Mouse (Mus musculus): ENCODE results near the gene Olfr1495. TPM values are rescaled to one million over a fixed set of nuclear protein-coding genes. Genes with fewer than 3 reads are reported as not detected.
"Not testable (repeated sequence)": the region's sequence is repeated elsewhere in the genome, so short reads cannot be mapped to it uniquely, and the experiment has no call there.

The Olfr1495 gene
- polyA plus RNA-seq, 2 experiments = not detected

DNA sequence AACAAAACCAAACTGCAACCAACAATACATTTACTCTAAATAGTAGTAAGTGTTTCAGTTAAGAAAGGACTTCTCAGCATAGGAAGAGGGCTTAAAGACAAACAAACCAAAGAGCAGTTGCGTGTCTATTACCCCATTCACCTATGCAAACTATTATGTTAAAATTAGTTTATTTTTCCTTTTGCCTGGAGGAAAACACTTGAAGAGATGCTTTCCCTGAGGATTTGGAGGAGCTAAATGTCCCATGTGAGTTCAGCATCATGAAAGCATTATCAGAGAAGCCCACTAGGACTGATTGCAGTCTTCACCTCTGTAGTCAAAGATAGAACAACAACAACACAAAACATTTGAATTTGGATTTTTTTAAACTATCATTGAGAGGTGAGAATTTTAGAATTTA lies 13.2 kb downstream of the Olfr1495 start, which contains the start of gene Olfr1496:
Olfr1496 (plus strand) TSS at position 301 of the 400 bp plus-strand sequence.
- Histone ChIP-seq H3K27me3 (ENCODE audit: control insufficient read depth, insufficient read depth, low read length) (no peaks in the 10 kb centered on the region), H3K4me1 (replicated peaks; ENCODE audit: control insufficient read depth in 2 of 2, insufficient read depth in 2 of 2, low read length in 1 of 2) (no peaks in the 10 kb centered on the region), H3K36me3 (replicated peaks; ENCODE audit: control insufficient read depth, insufficient read depth, low read depth) (no peaks in the 10 kb centered on the region), H3K27ac (no peak within 1 kb of the TSS), H3K9ac (replicated peaks) (no peak within 1 kb of the TSS), H3K4me3 (ENCODE audit: insufficient read depth in 1 of 2, low read depth in 2 of 2, low read length in 2 of 2) (no peak within 1 kb of the TSS), H3K9me3 (ENCODE audit: control insufficient read depth, low read length) (no peaks in the 10 kb centered on the region), H3K4me2 (ENCODE audit: low read depth) (no peak within 1 kb of the TSS)
- ATAC-seq (ENCODE audit: insufficient read depth) = no peak
- 50% methylated on average over 1 of the region's 1 CpGs for WGBS (ENCODE audit: insufficient replicate concordance)
- TF ChIP-seq EP300 (IDR thresholded peaks at IDR 0.05; ENCODE audit: low read depth) = no peak
- TF ChIP-seq CTCF (IDR thresholded peaks at IDR 0.05; ENCODE audit: low read depth) = no peak
- no peak for DNase-seq (ENCODE audit: low read depth in 3 of 3, low spot score in 3 of 3)

DNA sequence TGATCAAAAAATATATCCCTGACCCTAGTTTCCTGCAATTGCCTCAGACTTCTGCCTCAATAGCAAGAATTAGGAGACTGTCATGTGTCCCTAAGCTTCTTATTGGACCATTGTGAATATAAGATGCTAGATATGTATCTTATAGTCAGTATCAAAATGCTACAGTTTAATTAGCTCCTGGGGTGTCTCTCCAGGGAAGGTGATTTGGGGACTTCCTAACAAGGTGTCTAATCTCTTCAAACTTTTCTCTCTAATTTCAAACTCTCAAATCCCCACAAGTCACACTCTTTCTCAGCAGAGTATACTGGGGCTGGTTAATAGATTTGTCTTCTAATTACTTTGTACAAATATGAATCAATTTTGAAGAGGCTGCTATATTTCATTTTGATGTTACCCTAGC lies 33.7 kb downstream of the Olfr1495 start, which contains the start of gene Olfr1497:
Olfr1497 (minus strand) TSS at position 101 of the 400 bp plus-strand sequence.
- no peak within 1 kb of the TSS for H3K27ac ChIP-seq
- no peaks in the 10 kb centered on the region for H3K27me3 ChIP-seq (ENCODE audit: control insufficient read depth, insufficient read depth, low read length)
- no peak within 1 kb of the TSS for H3K9ac ChIP-seq (replicated peaks)
- H3K4me1 ChIP-seq (replicated peaks; ENCODE audit: control insufficient read depth in 2 of 2, insufficient read depth in 2 of 2, low read length in 1 of 2) = no peaks in the 10 kb centered on the region
- no peaks in the 10 kb centered on the region for H3K9me3 ChIP-seq (ENCODE audit: control insufficient read depth, low read length)
- no peak within 1 kb of the TSS for H3K4me3 ChIP-seq (ENCODE audit: insufficient read depth in 1 of 2, low read depth in 2 of 2, low read length in 2 of 2)
- no peak within 1 kb of the TSS for H3K4me2 ChIP-seq (ENCODE audit: low read depth)
- ATAC-seq (ENCODE audit: insufficient read depth) (no peak), DNase-seq (ENCODE audit: low read depth in 3 of 3, low spot score in 3 of 3) (no peak)
- no peak for TF ChIP-seq EP300 (IDR thresholded peaks at IDR 0.05; ENCODE audit: low read depth)
- no peak for TF ChIP-seq CTCF (IDR thresholded peaks at IDR 0.05; ENCODE audit: low read depth)
- H3K36me3 ChIP-seq (replicated peaks; ENCODE audit: control insufficient read depth, insufficient read depth, low read depth) = no peaks in the 10 kb centered on the region

DNA sequence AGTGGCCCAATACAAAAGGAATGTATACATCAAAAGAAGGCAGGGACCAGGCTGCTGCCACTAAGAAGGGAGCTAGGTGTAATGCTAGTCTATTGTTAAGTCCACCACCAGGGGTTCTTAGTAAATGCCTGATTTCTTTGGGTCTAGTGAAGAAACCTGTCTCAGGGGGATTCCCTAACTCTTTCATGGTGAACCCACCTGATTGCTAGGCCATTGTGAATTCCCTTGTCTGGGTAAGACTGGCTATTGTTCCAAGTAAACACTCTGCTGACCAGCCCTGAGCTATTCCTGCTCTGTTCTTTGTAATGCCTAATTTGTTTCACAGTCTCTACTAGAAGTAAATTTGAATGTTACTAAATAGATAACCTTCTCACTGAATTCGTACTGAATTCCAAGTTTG lies 41.1 kb downstream of the Olfr1495 start:
- H3K4me2 ChIP-seq (ENCODE audit: low read depth); H3K4me3 ChIP-seq (ENCODE audit: insufficient read depth in 1 of 2, low read depth in 2 of 2, low read length in 2 of 2); H3K27ac ChIP-seq; DNase-seq (ENCODE audit: low read depth in 3 of 3, low spot score in 3 of 3); H3K27me3 ChIP-seq (ENCODE audit: control insufficient read depth, insufficient read depth, low read length); ATAC-seq (ENCODE audit: insufficient read depth); H3K9me3 ChIP-seq (ENCODE audit: control insufficient read depth, low read length); H3K36me3 ChIP-seq (replicated peaks; ENCODE audit: control insufficient read depth, insufficient read depth, low read depth); H3K9ac ChIP-seq (replicated peaks); H3K4me1 ChIP-seq (replicated peaks; ENCODE audit: control insufficient read depth in 2 of 2, insufficient read depth in 2 of 2, low read length in 1 of 2): not testable (repeated sequence)
- 26% methylated on average over 1 of the region's 1 CpGs for WGBS (ENCODE audit: insufficient replicate concordance)

DNA sequence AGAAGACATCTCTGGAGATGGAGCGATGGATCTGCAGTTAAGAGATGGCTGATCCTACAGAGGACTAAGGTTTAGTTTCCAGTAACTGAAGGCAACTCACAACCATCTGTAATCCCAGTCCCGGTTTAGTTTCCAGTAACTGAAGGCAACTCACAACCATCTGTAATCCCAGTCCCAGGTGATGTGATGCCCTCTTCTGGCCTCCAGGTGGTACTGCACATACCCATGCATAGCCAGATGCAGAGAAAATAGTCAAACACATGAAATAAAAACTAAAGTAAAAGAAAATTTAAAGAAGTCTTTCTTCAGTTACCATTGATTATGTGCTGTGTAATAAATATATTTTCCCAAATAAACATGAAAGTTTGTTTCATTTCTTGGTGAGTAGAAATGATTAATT lies 48.4 kb downstream of the Olfr1495 start:
- no peak for TF ChIP-seq EP300 (IDR thresholded peaks at IDR 0.05; ENCODE audit: low read depth)
- peak; percentile 43 for TF ChIP-seq CTCF (IDR thresholded peaks at IDR 0.05; ENCODE audit: low read depth)
- no peak for DNase-seq (ENCODE audit: low read depth in 3 of 3, low spot score in 3 of 3)
- Histone ChIP-seq H3K27ac (no peak overlapping the region), H3K4me1 (replicated peaks; ENCODE audit: control insufficient read depth in 2 of 2, insufficient read depth in 2 of 2, low read length in 1 of 2) (no peaks in the 10 kb centered on the region), H3K9ac (replicated peaks) (no peak overlapping the region), H3K9me3 (ENCODE audit: control insufficient read depth, low read length) (no peaks in the 10 kb centered on the region), H3K36me3 (replicated peaks; ENCODE audit: control insufficient read depth, insufficient read depth, low read depth) (no peaks in the 10 kb centered on the region), H3K4me2 (ENCODE audit: low read depth) (no peak overlapping the region), H3K27me3 (ENCODE audit: control insufficient read depth, insufficient read depth, low read length) (no peaks in the 10 kb centered on the region), H3K4me3 (ENCODE audit: insufficient read depth in 1 of 2, low read depth in 2 of 2, low read length in 2 of 2) (no peak overlapping the region)
- 45% methylated on average over 2 of the region's 2 CpGs for WGBS (ENCODE audit: insufficient replicate concordance)
- no peak for ATAC-seq (ENCODE audit: insufficient read depth)

DNA sequence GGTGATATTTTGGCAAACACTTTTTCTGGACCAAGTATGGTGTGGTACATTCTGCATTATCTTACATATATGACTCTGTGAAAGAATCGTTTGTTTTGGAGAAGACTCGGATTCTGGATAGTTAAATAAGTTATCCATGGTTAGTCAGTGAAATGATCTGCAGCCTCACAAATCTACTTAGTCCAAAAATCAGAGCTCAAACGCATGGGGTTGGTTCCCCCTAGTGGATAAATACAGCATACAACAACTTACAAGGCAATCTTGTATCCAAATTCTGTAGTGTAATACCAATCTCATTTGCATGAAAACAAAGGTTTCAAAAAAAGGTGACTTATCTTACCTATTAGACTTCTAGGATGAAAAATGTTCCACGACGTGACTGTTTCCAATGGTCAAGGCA lies 54.4 kb downstream of the Olfr1495 start:
- Histone ChIP-seq H3K27ac (no peak overlapping the region), H3K4me2 (ENCODE audit: low read depth) (no peak overlapping the region), H3K4me3 (ENCODE audit: insufficient read depth in 1 of 2, low read depth in 2 of 2, low read length in 2 of 2) (no peak overlapping the region), H3K9ac (replicated peaks) (no peak overlapping the region), H3K27me3 (ENCODE audit: control insufficient read depth, insufficient read depth, low read length) (no peaks in the 10 kb centered on the region), H3K9me3 (ENCODE audit: control insufficient read depth, low read length) (no peaks in the 10 kb centered on the region), H3K36me3 (replicated peaks; ENCODE audit: control insufficient read depth, insufficient read depth, low read depth) (no peaks in the 10 kb centered on the region), H3K4me1 (replicated peaks; ENCODE audit: control insufficient read depth in 2 of 2, insufficient read depth in 2 of 2, low read length in 1 of 2) (no peaks in the 10 kb centered on the region)
- ATAC-seq (ENCODE audit: insufficient read depth) (no peak), DNase-seq (ENCODE audit: low read depth in 3 of 3, low spot score in 3 of 3) (no peak)
- TF ChIP-seq EP300 (IDR thresholded peaks at IDR 0.05; ENCODE audit: low read depth) = no peak
- TF ChIP-seq CTCF (IDR thresholded peaks at IDR 0.05; ENCODE audit: low read depth) = peak; percentile 14; the same call in 1 of the 2 replicates
- 24% methylated on average over 5 of the region's 5 CpGs for WGBS (ENCODE audit: insufficient replicate concordance)

DNA sequence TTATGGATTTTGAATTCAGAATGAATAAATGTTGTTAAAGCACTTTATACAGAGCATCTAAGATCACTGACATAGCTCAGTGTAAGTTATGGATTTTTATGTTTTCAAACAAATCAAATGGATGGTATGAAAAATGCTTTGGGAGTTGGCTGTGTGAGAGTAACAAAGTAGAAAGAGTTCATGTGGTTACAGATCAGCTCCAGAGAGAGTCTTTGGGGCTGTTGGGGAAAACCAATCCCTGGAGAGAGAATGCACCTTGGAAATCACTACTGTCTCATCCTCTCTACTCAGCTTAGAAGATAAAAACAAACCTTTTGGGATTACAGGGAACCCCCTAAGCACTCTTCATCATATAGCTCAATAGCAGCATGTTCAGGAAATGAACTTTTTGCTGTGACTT lies 54.9 kb downstream of the Olfr1495 start, which contains the start of gene Olfr1499:
Olfr1499 (minus strand) TSS at position 101 of the 400 bp plus-strand sequence.
- TF ChIP-seq EP300 (IDR thresholded peaks at IDR 0.05; ENCODE audit: low read depth) = no peak
- TF ChIP-seq CTCF (IDR thresholded peaks at IDR 0.05; ENCODE audit: low read depth) = no peak
- DNase-seq (ENCODE audit: low read depth in 3 of 3, low spot score in 3 of 3) (no peak), ATAC-seq (ENCODE audit: insufficient read depth) (no peak)
- Histone ChIP-seq H3K27ac (no peak within 1 kb of the TSS), H3K27me3 (ENCODE audit: control insufficient read depth, insufficient read depth, low read length) (no peaks in the 10 kb centered on the region), H3K36me3 (replicated peaks; ENCODE audit: control insufficient read depth, insufficient read depth, low read depth) (no peaks in the 10 kb centered on the region), H3K4me3 (ENCODE audit: insufficient read depth in 1 of 2, low read depth in 2 of 2, low read length in 2 of 2) (no peak within 1 kb of the TSS), H3K9ac (replicated peaks) (no peak within 1 kb of the TSS), H3K9me3 (ENCODE audit: control insufficient read depth, low read length) (no peaks in the 10 kb centered on the region), H3K4me1 (replicated peaks; ENCODE audit: control insufficient read depth in 2 of 2, insufficient read depth in 2 of 2, low read length in 1 of 2) (no peaks in the 10 kb centered on the region), H3K4me2 (ENCODE audit: low read depth) (no peak within 1 kb of the TSS)

Other genes with a start within 250 kb of the Olfr1495 start
- gene Olfr1480, start 236.7 kb upstream of the Olfr1495 start, polyA plus RNA-seq (2012; rRNA removed) = not detected in 2 replicates
- not detected in 2 replicates for gene Olfr1480, start 236.7 kb upstream of the Olfr1495 start, polyA plus RNA-seq (2014; fragmentation: Nextera tagmentation; extraction: Ambion mirVana)
- gene Olfr1484, start 181.1 kb upstream of the Olfr1495 start, polyA plus RNA-seq (2012; rRNA removed) = not detected in 2 replicates
- gene Olfr1484, start 181.1 kb upstream of the Olfr1495 start, polyA plus RNA-seq (2014; fragmentation: Nextera tagmentation; extraction: Ambion mirVana) = not detected in 2 replicates
- gene Olfr1487, start 147.2 kb upstream of the Olfr1495 start, polyA plus RNA-seq (2012; rRNA removed) = not detected in 2 replicates
- not detected in 2 replicates for gene Olfr1487, start 147.2 kb upstream of the Olfr1495 start, polyA plus RNA-seq (2014; fragmentation: Nextera tagmentation; extraction: Ambion mirVana)
- gene Olfr1489, start 133.0 kb upstream of the Olfr1495 start, polyA plus RNA-seq (2012; rRNA removed) = not detected in 2 replicates
- gene Olfr1489, start 133.0 kb upstream of the Olfr1495 start, polyA plus RNA-seq (2014; fragmentation: Nextera tagmentation; extraction: Ambion mirVana) = not detected in 2 replicates
- gene Olfr1490, start 113.5 kb upstream of the Olfr1495 start, polyA plus RNA-seq (2012; rRNA removed) = not detected in 2 replicates
- gene Olfr1490, start 113.5 kb upstream of the Olfr1495 start, polyA plus RNA-seq (2014; fragmentation: Nextera tagmentation; extraction: Ambion mirVana) = not detected in 2 replicates
- gene Olfr1491, start 67.3 kb upstream of the Olfr1495 start, polyA plus RNA-seq (2012; rRNA removed) = not detected in 2 replicates
- gene Olfr1491, start 67.3 kb upstream of the Olfr1495 start, polyA plus RNA-seq (2014; fragmentation: Nextera tagmentation; extraction: Ambion mirVana) = not detected in 2 replicates
- gene Olfr1493-ps1, start 41.3 kb upstream of the Olfr1495 start, polyA plus RNA-seq (2012; rRNA removed) = not detected in 2 replicates
- not detected in 2 replicates for gene Olfr1493-ps1, start 41.3 kb upstream of the Olfr1495 start, polyA plus RNA-seq (2014; fragmentation: Nextera tagmentation; extraction: Ambion mirVana)
- not detected in 2 replicates for gene Olfr1494, start 24.9 kb upstream of the Olfr1495 start, polyA plus RNA-seq (2012; rRNA removed)
- not detected in 2 replicates for gene Olfr1494, start 24.9 kb upstream of the Olfr1495 start, polyA plus RNA-seq (2014; fragmentation: Nextera tagmentation; extraction: Ambion mirVana)
- not detected in 2 replicates for gene Olfr1496, start 13.3 kb downstream of the Olfr1495 start, polyA plus RNA-seq (2012; rRNA removed)
- not detected in 2 replicates for gene Olfr1496, start 13.3 kb downstream of the Olfr1495 start, polyA plus RNA-seq (2014; fragmentation: Nextera tagmentation; extraction: Ambion mirVana)
- gene Olfr1497, start 33.6 kb downstream of the Olfr1495 start, polyA plus RNA-seq (2012; rRNA removed) = not detected in 2 replicates
- gene Olfr1497, start 33.6 kb downstream of the Olfr1495 start, polyA plus RNA-seq (2014; fragmentation: Nextera tagmentation; extraction: Ambion mirVana) = not detected in 2 replicates
- gene Olfr1499, start 54.8 kb downstream of the Olfr1495 start, polyA plus RNA-seq (2012; rRNA removed) = not detected in 2 replicates
- not detected in 2 replicates for gene Olfr1499, start 54.8 kb downstream of the Olfr1495 start, polyA plus RNA-seq (2014; fragmentation: Nextera tagmentation; extraction: Ambion mirVana)
- not detected in 2 replicates for gene Olfr1500, start 65.9 kb downstream of the Olfr1495 start, polyA plus RNA-seq (2012; rRNA removed)
- gene Olfr1500, start 65.9 kb downstream of the Olfr1495 start, polyA plus RNA-seq (2014; fragmentation: Nextera tagmentation; extraction: Ambion mirVana) = not detected in 2 replicates
- gene Olfr1501, start 86.1 kb downstream of the Olfr1495 start, polyA plus RNA-seq (2012; rRNA removed) = not detected in 2 replicates
- not detected in 2 replicates for gene Olfr1501, start 86.1 kb downstream of the Olfr1495 start, polyA plus RNA-seq (2014; fragmentation: Nextera tagmentation; extraction: Ambion mirVana)
- not detected in 2 replicates for gene Olfr1502, start 97.2 kb downstream of the Olfr1495 start, polyA plus RNA-seq (2012; rRNA removed)
- gene Olfr1502, start 97.2 kb downstream of the Olfr1495 start, polyA plus RNA-seq (2014; fragmentation: Nextera tagmentation; extraction: Ambion mirVana) = not detected in 2 replicates
- gene Olfr1504, start 133.3 kb downstream of the Olfr1495 start, polyA plus RNA-seq (2012; rRNA removed) = not detected in 2 replicates
- gene Olfr1504, start 133.3 kb downstream of the Olfr1495 start, polyA plus RNA-seq (2014; fragmentation: Nextera tagmentation; extraction: Ambion mirVana) = not detected in 2 replicates
- gene Olfr1505, start 148.9 kb downstream of the Olfr1495 start, polyA plus RNA-seq (2012; rRNA removed) = not detected in 2 replicates
- not detected in 2 replicates for gene Olfr1505, start 148.9 kb downstream of the Olfr1495 start, polyA plus RNA-seq (2014; fragmentation: Nextera tagmentation; extraction: Ambion mirVana)

Measured in liver, embryonic 14.5 days (tissue).